Mouse (Mus musculus): ENCODE results near the gene Tgtp1. TPM values are rescaled to one million over a fixed set of nuclear protein-coding genes. Genes with fewer than 3 reads are reported as not detected.
"Not testable (repeated sequence)": the region's sequence is repeated elsewhere in the genome, so short reads cannot be mapped to it uniquely, and the experiment has no call there.

Gene Tgtp1
- polyA plus RNA-seq (2015; fragmentation: Nextera tagmentation; extraction: Ambion mirVana), result 3.0 and 3.6 TPM in 2 replicates

DNA sequence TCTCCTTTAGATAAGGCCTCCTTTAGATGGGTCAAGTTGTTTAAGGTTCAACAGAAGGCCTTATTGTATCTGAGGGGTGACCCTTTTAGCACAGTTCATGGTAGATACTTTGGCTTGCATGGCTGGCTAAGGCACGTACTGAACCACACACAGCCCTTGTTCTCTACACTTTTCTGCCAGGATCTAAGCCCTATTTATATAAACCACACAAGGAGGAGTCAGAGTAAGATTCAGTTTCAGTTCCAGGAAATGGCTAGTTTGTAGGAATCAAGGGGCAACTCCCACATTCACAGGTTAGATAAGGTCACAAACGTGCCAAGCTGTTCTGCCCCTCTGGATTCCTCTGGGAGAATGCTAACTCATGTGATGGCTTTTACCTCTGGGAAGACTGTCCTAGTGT lies at the start of gene Tgtp1:
Tgtp1 (minus strand) TSS at position 155 of the 400 bp plus-strand sequence.
- WGBS, result 16% methylated on average over 2 of the region's 2 CpGs
- ATAC-seq (ENCODE audit: low FRiP score, low TSS enrichment), result peak; percentile 64
- not testable (repeated sequence) for H3K4me2 ChIP-seq (replicated peaks; ENCODE audit: low read depth); H3K9ac ChIP-seq (ENCODE audit: low read length); H3K4me3 ChIP-seq (ENCODE audit: low read depth, low read length); H3K27me3 ChIP-seq (ENCODE audit: control insufficient read depth, insufficient read depth, low read length); H3K9me3 ChIP-seq (ENCODE audit: control insufficient read depth, low read length); DNase-seq (ENCODE audit: low spot score); H3K36me3 ChIP-seq (ENCODE audit: control insufficient read depth, insufficient read depth, low read length); H3K27ac ChIP-seq (replicated peaks); H3K4me1 ChIP-seq (replicated peaks; ENCODE audit: control insufficient read depth, insufficient read depth)

- not testable (repeated sequence) for ATAC-seq (ENCODE audit: low FRiP score, low TSS enrichment); H3K27ac ChIP-seq (replicated peaks); H3K9ac ChIP-seq (ENCODE audit: low read length); H3K4me1 ChIP-seq (replicated peaks; ENCODE audit: control insufficient read depth, insufficient read depth); DNase-seq (ENCODE audit: low spot score); H3K4me3 ChIP-seq (ENCODE audit: low read depth, low read length); H3K36me3 ChIP-seq (ENCODE audit: control insufficient read depth, insufficient read depth, low read length); H3K4me2 ChIP-seq (replicated peaks; ENCODE audit: low read depth); H3K27me3 ChIP-seq (ENCODE audit: control insufficient read depth, insufficient read depth, low read length); H3K9me3 ChIP-seq (ENCODE audit: control insufficient read depth, low read length)
Observed at GRCm38 (mm10) chr11:49012074-49012473, 18.1 kb upstream of the Tgtp1 start.

- not testable (repeated sequence) for H3K9ac ChIP-seq (ENCODE audit: low read length); H3K27ac ChIP-seq (replicated peaks); DNase-seq (ENCODE audit: low spot score); H3K36me3 ChIP-seq (ENCODE audit: control insufficient read depth, insufficient read depth, low read length); H3K4me1 ChIP-seq (replicated peaks; ENCODE audit: control insufficient read depth, insufficient read depth); H3K4me2 ChIP-seq (replicated peaks; ENCODE audit: low read depth); H3K27me3 ChIP-seq (ENCODE audit: control insufficient read depth, insufficient read depth, low read length); H3K9me3 ChIP-seq (ENCODE audit: control insufficient read depth, low read length); H3K4me3 ChIP-seq (ENCODE audit: low read depth, low read length)
- 11% methylated on average over 1 of the region's 1 CpGs for WGBS
- 0 out of 2 replicates have a peak, but pooled peaks have one; percentile 12 for ATAC-seq (ENCODE audit: low FRiP score, low TSS enrichment)
Observed at GRCm38 (mm10) chr11:49006785-49007184, 12.8 kb upstream of the Tgtp1 start.

DNA sequence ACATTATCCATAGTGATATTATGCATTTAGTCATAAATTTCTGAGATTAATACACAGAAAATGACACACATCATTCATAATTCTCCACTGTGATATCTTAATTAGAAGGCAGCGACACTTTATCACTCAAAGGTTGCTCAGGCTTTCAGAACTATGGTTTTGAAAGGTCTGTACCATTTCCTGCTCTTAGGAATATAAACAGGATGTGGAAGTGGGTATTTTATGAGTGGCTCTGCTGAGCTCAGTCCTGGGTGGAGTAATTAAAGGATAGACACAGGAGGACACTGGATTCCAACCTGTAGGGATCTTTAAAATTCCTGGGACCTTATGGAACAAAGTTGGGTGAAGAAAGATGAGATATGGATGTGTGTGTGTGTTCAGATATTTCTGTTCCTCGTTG lies 12.3 kb upstream of the Tgtp1 start:
- H3K36me3 ChIP-seq (ENCODE audit: control insufficient read depth, insufficient read depth, low read length); H3K4me1 ChIP-seq (replicated peaks; ENCODE audit: control insufficient read depth, insufficient read depth); H3K4me3 ChIP-seq (ENCODE audit: low read depth, low read length); ATAC-seq (ENCODE audit: low FRiP score, low TSS enrichment); H3K9me3 ChIP-seq (ENCODE audit: control insufficient read depth, low read length); DNase-seq (ENCODE audit: low spot score); H3K9ac ChIP-seq (ENCODE audit: low read length); H3K4me2 ChIP-seq (replicated peaks; ENCODE audit: low read depth); H3K27ac ChIP-seq (replicated peaks); H3K27me3 ChIP-seq (ENCODE audit: control insufficient read depth, insufficient read depth, low read length): not testable (repeated sequence)
- WGBS, result 64% methylated on average over 2 of the region's 2 CpGs

GRCm38 (mm10) chr11:49000411-49000810 lies 6.4 kb upstream of the Tgtp1 start:
- WGBS, result 78% methylated on average over 1 of the region's 1 CpGs
- not testable (repeated sequence) for H3K27me3 ChIP-seq (ENCODE audit: control insufficient read depth, insufficient read depth, low read length); H3K9me3 ChIP-seq (ENCODE audit: control insufficient read depth, low read length); H3K36me3 ChIP-seq (ENCODE audit: control insufficient read depth, insufficient read depth, low read length); H3K27ac ChIP-seq (replicated peaks); H3K4me3 ChIP-seq (ENCODE audit: low read depth, low read length); H3K9ac ChIP-seq (ENCODE audit: low read length); H3K4me2 ChIP-seq (replicated peaks; ENCODE audit: low read depth); DNase-seq (ENCODE audit: low spot score); H3K4me1 ChIP-seq (replicated peaks; ENCODE audit: control insufficient read depth, insufficient read depth); ATAC-seq (ENCODE audit: low FRiP score, low TSS enrichment)

DNA sequence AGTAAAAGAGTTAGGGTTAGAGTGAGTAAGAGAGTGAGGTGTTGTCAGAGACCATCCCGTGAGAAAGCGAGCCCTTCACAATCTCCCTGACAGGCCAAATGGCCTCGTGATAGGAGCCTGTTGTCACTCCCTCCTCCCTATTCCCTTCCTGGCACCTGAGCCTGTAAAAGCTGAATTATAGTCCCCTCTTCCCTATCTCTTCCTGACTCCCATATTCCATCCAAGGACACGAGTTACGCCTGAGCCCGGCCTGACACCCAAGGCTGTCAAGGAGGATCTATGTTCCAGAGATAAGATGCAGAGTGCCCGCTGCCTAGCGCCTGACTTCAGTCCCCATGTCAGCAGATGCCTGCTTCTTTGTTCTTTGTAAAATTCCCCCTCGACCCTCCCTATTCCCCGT lies 676 bp downstream of the Tgtp1 start:
- DNase-seq (ENCODE audit: low spot score); H3K4me3 ChIP-seq (ENCODE audit: low read depth, low read length); H3K9me3 ChIP-seq (ENCODE audit: control insufficient read depth, low read length); H3K36me3 ChIP-seq (ENCODE audit: control insufficient read depth, insufficient read depth, low read length); ATAC-seq (ENCODE audit: low FRiP score, low TSS enrichment); H3K9ac ChIP-seq (ENCODE audit: low read length); H3K27ac ChIP-seq (replicated peaks); H3K27me3 ChIP-seq (ENCODE audit: control insufficient read depth, insufficient read depth, low read length); H3K4me1 ChIP-seq (replicated peaks; ENCODE audit: control insufficient read depth, insufficient read depth); H3K4me2 ChIP-seq (replicated peaks; ENCODE audit: low read depth): not testable (repeated sequence)
- 37% methylated on average over 10 of the region's 10 CpGs for WGBS

DNA sequence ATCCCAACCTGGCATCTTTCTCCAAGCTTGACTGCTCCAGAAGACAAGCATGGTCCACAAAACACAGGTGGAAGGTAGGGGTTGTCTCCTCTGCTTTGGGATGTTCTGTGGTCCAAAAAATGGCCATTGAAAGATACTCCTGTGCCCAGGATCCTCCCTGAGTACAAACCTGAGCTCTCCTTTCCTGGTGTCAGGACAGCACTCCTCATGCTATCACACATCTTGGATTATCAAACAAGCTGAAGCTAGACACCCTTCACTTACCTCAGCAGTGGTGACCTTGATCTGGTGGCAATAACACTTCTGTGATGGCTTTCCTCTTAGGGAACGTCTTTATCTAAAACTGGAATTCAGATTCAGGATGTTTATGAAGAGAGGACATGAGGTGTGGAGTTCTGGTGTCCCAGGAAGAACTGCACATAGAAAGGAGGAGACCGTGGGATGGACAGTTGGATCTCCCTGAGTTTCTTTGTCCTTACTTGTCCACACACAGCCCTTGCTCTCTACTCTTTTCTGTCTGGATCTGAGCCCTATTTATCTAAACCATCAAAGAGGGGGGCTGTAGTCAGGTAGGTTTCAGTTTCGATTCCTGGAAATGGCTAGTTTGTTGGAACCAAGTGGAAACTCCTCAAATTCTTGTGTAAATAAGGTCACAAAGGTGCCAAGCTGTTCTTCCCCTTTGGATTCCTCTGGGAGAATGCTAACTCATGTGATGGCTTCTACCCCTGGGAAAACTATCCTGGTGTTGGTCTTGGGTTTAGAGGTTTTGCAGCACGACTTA lies 2.0 kb downstream of the Tgtp1 start, which contains the start of gene Gm12185:
Gm12185 (minus strand) TSS at position 487 of the 781 bp plus-strand sequence.
- not testable (repeated sequence) for H3K36me3 ChIP-seq (ENCODE audit: control insufficient read depth, insufficient read depth, low read length); H3K27ac ChIP-seq (replicated peaks); H3K9ac ChIP-seq (ENCODE audit: low read length); H3K4me2 ChIP-seq (replicated peaks; ENCODE audit: low read depth); H3K4me3 ChIP-seq (ENCODE audit: low read depth, low read length); H3K4me1 ChIP-seq (replicated peaks; ENCODE audit: control insufficient read depth, insufficient read depth); H3K27me3 ChIP-seq (ENCODE audit: control insufficient read depth, insufficient read depth, low read length); ATAC-seq (ENCODE audit: low FRiP score, low TSS enrichment); H3K9me3 ChIP-seq (ENCODE audit: control insufficient read depth, low read length); DNase-seq (ENCODE audit: low spot score)
- WGBS, result 41% methylated on average over 4 of the region's 4 CpGs

DNA sequence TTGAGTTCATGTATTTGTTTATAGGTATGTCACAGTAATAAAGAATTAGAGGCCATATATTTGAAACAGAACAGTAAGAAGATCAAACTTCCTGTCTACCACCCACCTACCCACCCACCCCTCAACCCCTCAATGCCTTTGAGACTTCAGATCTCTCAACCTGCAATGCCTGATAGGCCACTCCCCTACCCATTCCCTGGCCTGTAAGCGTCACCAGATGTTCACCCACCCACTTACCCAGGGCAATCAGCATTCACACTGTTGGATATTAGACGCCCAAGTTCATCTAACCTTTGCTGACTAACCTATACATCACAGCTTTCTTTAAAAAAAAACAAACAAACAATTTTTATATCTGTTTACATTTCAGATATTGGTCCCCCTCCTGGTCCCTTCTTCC lies 4.0 kb downstream of the Tgtp1 start:
- WGBS, result 68% methylated on average over 1 of the region's 2 CpGs
- H3K27me3 ChIP-seq (ENCODE audit: control insufficient read depth, insufficient read depth, low read length); H3K4me3 ChIP-seq (ENCODE audit: low read depth, low read length); H3K9ac ChIP-seq (ENCODE audit: low read length); DNase-seq (ENCODE audit: low spot score); H3K9me3 ChIP-seq (ENCODE audit: control insufficient read depth, low read length); ATAC-seq (ENCODE audit: low FRiP score, low TSS enrichment); H3K36me3 ChIP-seq (ENCODE audit: control insufficient read depth, insufficient read depth, low read length); H3K4me2 ChIP-seq (replicated peaks; ENCODE audit: low read depth); H3K4me1 ChIP-seq (replicated peaks; ENCODE audit: control insufficient read depth, insufficient read depth); H3K27ac ChIP-seq (replicated peaks): not testable (repeated sequence)

DNA sequence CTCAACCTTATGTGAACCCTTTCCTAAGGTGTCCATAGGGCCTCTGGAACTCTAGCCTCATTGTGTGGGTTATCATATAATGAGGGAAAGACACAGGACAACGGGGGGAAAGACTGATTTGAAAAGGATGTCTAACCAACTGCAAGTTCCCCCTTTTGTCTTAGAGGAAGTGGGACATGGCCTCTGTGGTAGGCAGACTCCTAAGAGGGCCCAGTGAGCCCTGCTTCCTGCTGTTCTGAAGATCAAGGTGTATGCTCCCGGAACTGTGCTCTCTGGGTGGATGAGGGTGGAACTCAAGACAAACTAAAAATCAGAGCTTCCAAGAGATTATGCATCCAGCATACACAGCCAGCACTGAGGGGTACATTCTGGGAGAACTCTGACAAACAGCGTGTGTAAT lies 5.8 kb downstream of the Tgtp1 start:
- not testable (repeated sequence) for H3K36me3 ChIP-seq (ENCODE audit: control insufficient read depth, insufficient read depth, low read length); DNase-seq (ENCODE audit: low spot score); H3K27ac ChIP-seq (replicated peaks); H3K27me3 ChIP-seq (ENCODE audit: control insufficient read depth, insufficient read depth, low read length); H3K4me3 ChIP-seq (ENCODE audit: low read depth, low read length); ATAC-seq (ENCODE audit: low FRiP score, low TSS enrichment); H3K9ac ChIP-seq (ENCODE audit: low read length); H3K4me2 ChIP-seq (replicated peaks; ENCODE audit: low read depth); H3K9me3 ChIP-seq (ENCODE audit: control insufficient read depth, low read length); H3K4me1 ChIP-seq (replicated peaks; ENCODE audit: control insufficient read depth, insufficient read depth)
- 60% methylated on average over 2 of the region's 3 CpGs for WGBS

Data from stomach, postnatal 0 days (tissue).